Comparison of ENCODE assay signal across 8 mouse cellular contexts in the genomic region with DNA sequence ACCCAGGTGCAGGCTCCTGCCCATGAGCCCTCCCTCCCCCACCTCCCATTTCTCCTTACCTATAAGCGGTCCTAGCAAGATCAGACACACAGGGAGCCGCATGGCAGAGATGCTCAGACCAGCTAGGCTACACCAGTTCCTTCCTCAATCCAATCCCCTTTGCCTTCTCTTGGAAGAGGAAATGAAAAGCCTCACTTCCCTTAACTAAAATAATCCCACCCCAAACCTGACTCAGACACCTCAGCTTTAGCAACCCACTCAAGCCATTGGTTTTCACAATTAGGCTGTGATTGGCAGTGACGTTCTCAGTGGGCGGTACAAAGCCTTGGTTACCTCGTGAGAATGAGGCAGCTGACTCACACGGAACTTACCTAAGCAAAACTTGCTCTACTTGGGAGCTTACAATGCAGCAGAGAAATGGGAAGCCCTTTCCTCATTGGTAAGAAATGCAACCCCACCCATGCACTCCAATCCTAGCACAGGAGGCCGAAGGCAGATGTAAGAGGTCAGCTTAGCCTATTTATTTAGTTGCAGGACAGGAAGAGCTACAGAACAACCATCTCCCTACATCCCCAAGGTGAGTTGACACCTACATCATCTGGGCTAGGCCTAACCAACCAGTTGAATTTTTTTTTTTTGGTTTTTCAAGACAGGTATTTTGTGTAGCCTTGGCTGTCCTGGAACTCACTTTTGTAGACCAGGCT. TPM values are rescaled to one million over a fixed set of nuclear protein-coding genes. Genes with fewer than 3 reads are reported as not detected.
DNase-seq lines count a peak whose midpoint lies in the region; ATAC-seq and TF ChIP-seq lines count a peak whose summit lies in the region.

A gene (minus strand): TSS at position 193 of the 704 bp plus-strand sequence.

- H3K4me1 ChIP-seq in heart, embryonic 11.5 days (ENCODE audit: control insufficient read depth, insufficient read depth, low read length): peaks cover 22% of the 10 kb centered on the region
- H3K4me1 ChIP-seq in embryonic facial prominence, embryonic 13.5 days: peaks cover 34% of the 10 kb centered on the region

- POLR2A ChIA-PET in Patski (lab: Charles Lee): interaction anchor here (0.6 kb wide), 2 partner anchors 30 to 264 kb away, joined by 3 to 5 read pairs; no protein-coding TSS in a partner anchor

- H3K4me2 ChIP-seq in heart, embryonic 11.5 days: no peak within 1 kb of the TSS
- H3K4me2 ChIP-seq in embryonic facial prominence, embryonic 13.5 days: no peak within 1 kb of the TSS

- in situ Hi-C loops in Patski (cut with MboI; ENCODE audit: low pct_unique_long_range_greater_than_20kb): no loop called here

- H3K27me3 ChIP-seq in heart, embryonic 11.5 days (ENCODE audit: control insufficient read depth, insufficient read depth, low read length): no peaks in the 10 kb centered on the region
- H3K27me3 ChIP-seq in Patski: no peaks in the 10 kb centered on the region
- H3K27me3 ChIP-seq in embryonic facial prominence, embryonic 13.5 days: no peaks in the 10 kb centered on the region

- intact Hi-C loops in heart, postnatal 25 days (cut with DNase I): no loop called here
- intact Hi-C loops in left cerebral cortex, adult 2 months (cut with DNase I): loop anchor here (10.0 kb wide), 1 partner anchor 251 kb away; a partner anchor contains a TSS

- no peaks in the 10 kb centered on the region for H3K9me3 ChIP-seq in heart, embryonic 11.5 days (replicated peaks; ENCODE audit: control insufficient read depth, low read length)
- H3K9me3 ChIP-seq in embryonic facial prominence, embryonic 13.5 days: no peaks in the 10 kb centered on the region

- no peak for ATAC-seq in heart, embryonic 11.5 days (replicated peaks; ENCODE audit: insufficient number of reproducible peaks, low FRiP score, low TSS enrichment)
- ATAC-seq in Patski: peak; percentile 10
- ATAC-seq in embryonic facial prominence, embryonic 13.5 days (ENCODE audit: insufficient number of reproducible peaks, insufficient read depth, low FRiP score, low TSS enrichment, low read depth): no peak

- no peak within 1 kb of the TSS for H3K4me3 ChIP-seq in heart, embryonic 11.5 days (ENCODE audit: low read depth, low read length)
- H3K4me3 ChIP-seq in embryonic facial prominence, embryonic 13.5 days: no peak within 1 kb of the TSS
- H3K4me3 ChIP-seq in left cerebral cortex, adult 2 months: no peak within 1 kb of the TSS

- peaks cover 41% of the 10 kb centered on the region for H3K36me3 ChIP-seq in heart, embryonic 11.5 days (ENCODE audit: control insufficient read depth, insufficient read depth, low read length)
- H3K36me3 ChIP-seq in embryonic facial prominence, embryonic 13.5 days: peaks cover 70% of the 10 kb centered on the region

- DNase-seq in heart, adult 18-20 months: peak; percentile 59 to 82
- DNase-seq in Patski (ENCODE audit: low read depth, low spot score): no peak
- peak; percentile 46 for DNase-seq in heart, postnatal 25 days (ENCODE audit: low spot score)
- DNase-seq in left cerebral cortex, adult 2 months (ENCODE audit: extremely low spot score in 1 of 2, low spot score in 2 of 2): peak; percentile 69 to 73
- peak; percentile 76 to 79 for DNase-seq in lung, postnatal 4 days
- peak; percentile 86 for DNase-seq in telencephalon, adult 2 months (ENCODE audit: low read depth, low spot score)

- CTCF ChIA-PET in Patski (lab: Charles Lee): no interaction called here

- WGBS in heart, embryonic 11.5 days (ENCODE audit: insufficient replicate concordance): 34% methylated on average over 7 of the region's 7 CpGs
- WGBS in embryonic facial prominence, embryonic 13.5 days: 26% methylated on average over 7 of the region's 7 CpGs

- TF ChIP-seq CTCF in Patski (IDR thresholded peaks at IDR 0.05): no peak
- no peak for TF ChIP-seq CTCF in left cerebral cortex, adult 2 months (IDR thresholded peaks at IDR 0.05)

- no peak within 1 kb of the TSS; the same call in 1 of the 2 replicates for H3K27ac ChIP-seq in heart, embryonic 11.5 days (ENCODE audit: low read depth, low read length)
- H3K27ac ChIP-seq in embryonic facial prominence, embryonic 13.5 days: peak within 1 kb of the TSS; percentile 44; the same call in 1 of the 2 replicates
- H3K27ac ChIP-seq in left cerebral cortex, adult 2 months: peak within 1 kb of the TSS; percentile 55

- H3K9ac ChIP-seq in heart, embryonic 11.5 days (ENCODE audit: low read depth, low read length): no peak within 1 kb of the TSS
- no peak within 1 kb of the TSS for H3K9ac ChIP-seq in embryonic facial prominence, embryonic 13.5 days

RNA-seq across cellular contexts. Expression of the gene that starts here (rescaled TPM):
- total RNA-seq in heart, adult 18-20 months (2021): 10 to 100 TPM in 1 of 2 experiments, 1 to 10 TPM in 1; 7.3 to 10.5 TPM
- polyA plus RNA-seq in heart, embryonic 11.5 days (2014; fragmentation: Nextera tagmentation; extraction: Ambion mirVana): 4.2 and 4.7 TPM in 2 replicates
- 4.4 TPM for polyA plus RNA-seq in Patski (2021)
- 11.4 and 11.9 TPM in 2 replicates for polyA plus RNA-seq in embryonic facial prominence, embryonic 13.5 days (2015; fragmentation: Nextera tagmentation; extraction: Ambion mirVana)
- 1 to 10 TPM; 7.1 to 7.7 TPM for total RNA-seq in heart, postnatal 25 days (2021)
- 10 to 100 TPM; 11.8 to 14.1 TPM for total RNA-seq in left cerebral cortex, adult 2 months (2021)
